Mouse (Mus musculus) NIH3T3 (cell line): Measurements from ENCODE around the gene Adam8.
A peak's percentile ranks its signal among the peaks of the same experiment; 100 is the strongest.

Source experiments
- DNase-seq: peaks from one replicate; pipeline ENCODE4 v3.0.0-alpha.2; 2012; ENCODE audit warnings: low read depth

Gene Adam8

DNA sequence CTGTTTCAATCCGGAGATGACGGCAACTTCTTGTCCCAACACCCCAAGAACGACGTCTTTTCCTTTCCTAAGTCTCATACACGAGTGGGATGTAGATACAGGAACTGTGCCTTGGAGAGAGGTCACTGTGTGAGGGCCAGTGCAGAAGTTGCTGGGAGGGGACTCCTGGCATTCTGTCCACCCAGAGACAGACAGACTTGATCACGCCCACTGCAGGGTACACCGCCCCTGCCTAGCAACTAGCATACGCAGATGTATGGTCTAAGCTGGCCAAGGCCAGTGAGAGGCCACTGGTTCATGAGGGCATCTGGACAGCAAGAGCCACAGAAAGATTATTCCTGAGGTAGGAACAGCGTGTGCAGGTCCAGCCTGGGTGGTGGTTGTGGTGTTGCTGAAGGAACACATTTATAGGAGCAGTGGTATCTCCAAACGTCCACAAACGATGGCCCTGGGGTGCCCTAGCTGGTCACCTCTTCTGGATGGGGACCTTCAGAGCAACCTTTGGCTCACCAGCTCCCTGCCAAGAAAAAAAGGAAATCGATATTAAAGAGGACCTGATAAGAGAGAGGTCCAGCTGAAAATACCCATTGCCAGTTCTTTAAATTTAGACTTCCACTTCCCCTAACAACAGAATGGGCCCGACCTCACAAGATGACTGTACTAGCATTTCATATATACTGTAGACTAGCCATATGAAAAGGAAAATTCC is 13.2 kb downstream of the Adam8 start:
- DNase-seq, result no peak

DNA sequence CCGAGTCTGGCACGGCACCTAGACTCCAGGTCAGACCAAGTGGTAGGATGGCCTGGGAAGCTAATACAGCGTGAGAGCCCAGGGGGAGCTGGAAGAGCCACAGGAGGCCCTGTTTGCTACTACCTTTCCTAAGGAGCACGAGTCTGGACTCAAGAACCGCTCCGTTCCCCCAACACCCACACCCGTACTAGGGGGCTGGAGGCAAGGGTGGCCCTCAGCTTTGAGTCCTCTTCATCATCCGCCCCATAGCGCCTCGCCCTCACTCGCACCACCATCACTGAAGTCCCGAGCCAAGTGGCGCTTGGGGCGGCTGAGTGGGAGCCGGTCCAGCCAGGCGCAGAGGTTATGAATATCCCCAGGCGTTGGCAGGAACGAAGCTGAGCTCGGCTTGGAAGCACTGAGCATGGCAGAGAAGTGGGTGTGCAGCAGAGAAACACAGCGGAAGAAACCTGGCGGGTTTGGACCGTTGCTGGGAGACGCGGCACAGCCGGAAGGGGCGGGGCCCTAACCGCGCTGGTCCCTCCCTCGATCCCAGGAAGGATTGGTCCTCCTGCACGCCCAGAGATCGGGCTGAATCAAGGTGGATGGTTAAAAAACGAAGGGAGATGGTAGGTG is 14.0 kb downstream of the Adam8 start, which contains the start of gene 6430531B16Rik:
TSS of gene 6430531B16Rik (minus strand) at position 478 of the 615 bp plus-strand sequence.
- DNase-seq, result no peak

DNA sequence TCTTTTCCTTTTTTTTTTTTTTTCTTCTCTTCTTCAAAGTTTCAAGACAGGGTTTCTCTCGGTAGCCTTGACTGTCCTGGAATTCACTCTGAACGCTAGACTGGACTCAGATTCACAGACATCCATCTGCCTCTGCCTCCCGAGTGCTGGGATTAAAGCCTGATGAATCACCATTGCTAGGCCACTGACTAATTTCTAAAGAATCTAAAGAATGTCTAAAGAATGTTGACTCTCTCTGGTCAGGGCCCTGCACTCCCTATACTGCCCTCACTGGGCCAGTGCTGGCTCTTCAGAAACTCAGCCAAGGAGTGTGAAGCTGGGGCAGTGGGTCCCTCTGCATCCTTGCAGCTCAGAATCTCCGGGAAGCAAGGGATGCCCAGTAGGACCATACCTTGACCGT is 16.9 kb downstream of the Adam8 start:
- DNase-seq, result peak; percentile 16

DNA sequence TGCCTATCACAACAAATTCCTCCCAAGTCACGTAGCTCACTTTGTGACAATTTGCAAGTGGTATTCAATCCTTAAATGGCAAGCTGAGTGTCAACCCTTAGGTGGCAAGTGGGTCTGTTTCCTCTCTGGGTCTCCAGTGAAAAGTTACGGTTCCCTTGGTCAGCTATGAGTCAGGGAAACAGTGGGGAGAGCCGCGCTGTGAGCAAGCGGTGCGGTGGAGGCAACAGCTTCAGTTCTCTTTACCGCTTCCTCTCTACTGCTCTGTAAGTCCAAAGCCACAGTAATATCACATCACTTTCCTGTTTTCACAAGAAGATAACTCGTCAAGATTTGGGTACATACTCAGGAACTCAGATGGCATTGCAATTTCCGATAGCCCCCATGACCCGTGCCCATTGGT is 18.1 kb downstream of the Adam8 start:
- no peak for DNase-seq

DNA sequence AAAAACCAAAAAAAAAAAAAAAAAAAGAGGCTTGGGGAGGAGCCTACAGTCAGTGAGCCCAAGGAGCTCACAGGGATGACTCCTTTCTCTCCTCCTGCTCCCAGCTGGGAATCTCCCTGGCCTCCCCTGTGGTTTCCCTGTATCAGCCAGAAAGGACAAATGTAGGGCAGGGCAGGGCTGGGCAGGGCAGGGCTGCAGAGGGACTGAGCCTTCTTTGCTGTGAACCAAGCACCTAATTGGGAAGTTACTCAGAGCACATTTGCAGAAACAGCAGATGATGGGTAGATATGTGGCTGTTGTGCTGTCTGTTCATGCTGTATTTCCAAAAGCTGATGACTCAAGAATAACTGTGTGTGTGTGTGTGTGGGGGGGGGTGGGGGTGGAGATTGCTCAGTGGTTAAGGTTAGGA is 19.4 kb downstream of the Adam8 start:
- DNase-seq, result peak; percentile 64

DNA sequence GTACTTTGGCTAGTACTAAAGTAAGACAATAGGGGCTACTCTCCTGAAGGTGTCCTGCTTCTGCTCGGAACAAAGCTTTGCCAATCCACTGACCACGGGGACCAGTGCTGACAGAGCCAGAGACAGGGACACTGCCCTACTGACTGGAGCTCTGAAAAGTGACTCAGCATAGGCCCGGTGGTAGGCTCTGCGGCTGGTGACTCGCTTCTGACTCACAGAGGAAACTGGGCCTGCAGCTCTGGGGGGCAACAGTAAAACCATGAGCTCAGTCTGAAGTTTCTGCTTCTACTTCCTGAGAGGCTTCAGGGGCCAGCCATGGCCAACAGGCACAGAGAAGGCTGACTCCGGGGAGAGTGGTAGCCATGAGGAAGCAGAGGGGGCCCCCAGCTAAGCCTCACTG is 20.9 kb downstream of the Adam8 start:
- peak; percentile 84 for DNase-seq

DNA sequence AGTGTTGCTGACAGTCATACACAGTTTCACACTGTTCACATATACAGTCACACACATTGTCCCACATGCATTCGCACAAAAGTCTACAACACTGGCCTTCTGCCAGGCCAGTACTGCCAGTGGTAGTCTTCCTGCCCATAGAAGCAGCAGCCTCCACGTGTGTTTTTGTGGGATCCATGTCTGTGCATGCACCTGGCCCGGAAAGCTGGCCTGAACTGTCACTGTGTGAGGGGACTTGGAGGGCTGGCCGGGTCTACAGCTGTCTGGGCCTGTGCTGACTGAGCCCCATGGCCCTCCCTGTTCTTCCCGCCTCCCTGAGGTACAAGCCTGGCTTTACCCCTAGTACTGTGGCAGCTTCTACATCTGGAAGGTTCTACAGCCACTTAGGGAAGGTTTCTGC is 21.4 kb downstream of the Adam8 start:
- DNase-seq, result peak; percentile 37

DNA sequence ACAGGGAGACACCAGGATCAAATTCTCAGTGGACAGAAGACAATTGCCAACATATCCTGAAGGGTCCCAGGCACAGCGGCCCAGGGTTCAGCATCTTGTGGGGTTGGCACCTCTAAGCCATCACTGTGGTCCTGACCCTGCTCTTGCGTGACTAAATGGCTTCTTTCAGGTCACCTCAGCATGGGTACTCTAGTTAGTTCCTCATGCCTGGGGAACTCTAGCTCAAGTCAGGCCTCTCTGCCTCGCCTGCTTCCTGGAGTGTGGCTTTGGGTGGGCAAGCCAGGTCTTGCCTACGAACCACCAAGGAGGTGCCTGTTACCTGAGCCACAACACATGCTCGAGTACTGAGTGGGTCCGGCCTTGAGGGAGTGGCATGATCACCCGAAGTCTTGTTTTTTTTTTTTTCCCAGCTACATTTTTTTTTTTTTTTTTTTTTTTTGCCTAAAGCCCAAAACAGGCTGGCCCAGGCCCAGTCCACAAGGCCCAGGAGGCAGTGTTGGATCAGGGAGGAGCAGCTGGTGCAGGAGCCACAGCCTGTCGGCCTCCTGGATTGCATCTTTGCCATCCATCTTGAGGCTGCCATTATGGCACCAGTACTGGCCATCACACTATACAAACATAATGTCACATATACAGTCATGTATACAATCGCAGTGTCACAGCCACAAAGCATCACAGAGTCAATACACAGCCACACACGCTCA is 22.0 kb downstream of the Adam8 start:
- DNase-seq, result peak; percentile 64

DNA sequence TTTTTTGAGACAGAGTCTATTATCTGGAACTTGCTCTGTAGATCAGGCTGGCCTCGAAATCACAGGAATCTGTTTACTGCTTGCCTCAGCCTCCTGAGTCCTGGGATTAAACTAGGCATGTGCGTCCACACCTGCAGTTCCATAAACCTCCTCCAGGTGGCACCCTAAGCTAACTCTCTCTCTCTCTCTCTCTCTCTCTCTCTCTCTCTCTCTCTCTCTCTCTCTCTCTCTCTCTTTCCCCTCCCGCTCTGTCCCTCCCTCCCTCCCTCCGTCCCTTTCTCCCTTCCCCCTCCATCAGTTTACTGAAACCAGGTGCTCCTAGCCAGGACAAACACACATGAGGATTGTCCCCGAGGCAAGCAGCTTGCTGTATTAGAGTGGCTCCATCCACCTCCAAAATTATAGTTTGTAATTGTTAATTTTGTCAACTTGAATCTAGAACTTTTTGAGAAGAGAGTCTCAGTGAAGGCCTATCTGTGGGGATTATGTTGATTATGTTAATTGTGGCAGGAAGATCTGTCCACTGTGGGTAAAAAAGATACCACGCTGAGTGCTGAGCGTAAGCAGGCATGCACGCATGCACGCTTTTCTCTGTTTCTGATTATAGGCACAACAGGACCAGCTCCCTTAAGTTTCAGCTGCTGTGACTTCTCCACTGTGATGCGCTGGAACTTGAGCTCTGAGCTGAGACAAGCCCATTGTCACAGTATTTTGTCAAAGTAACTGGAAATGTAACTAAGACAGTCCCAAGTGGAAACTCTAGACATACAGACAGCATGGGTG is 22.8 kb downstream of the Adam8 start:
- DNase-seq, result peak; percentile 91

DNA sequence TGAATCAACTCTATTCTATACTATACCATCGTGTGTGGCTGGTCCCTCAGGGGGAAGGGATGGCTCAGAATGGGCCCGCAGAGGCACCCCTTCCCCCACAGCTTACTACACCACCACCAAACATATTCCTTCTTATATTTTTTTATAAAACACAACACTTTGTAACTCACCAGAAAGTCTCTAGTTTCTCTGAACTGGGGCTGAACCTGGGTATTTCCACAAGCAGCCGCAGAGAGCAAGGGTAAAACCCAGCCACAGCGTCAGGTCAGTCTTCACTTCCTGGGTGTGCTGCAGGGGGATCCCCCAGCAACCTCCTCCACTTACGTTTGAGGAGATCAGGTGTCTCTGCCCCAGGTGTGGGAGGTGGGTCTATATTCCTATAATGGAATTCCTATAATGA is 23.9 kb downstream of the Adam8 start:
- no peak for DNase-seq

DNA sequence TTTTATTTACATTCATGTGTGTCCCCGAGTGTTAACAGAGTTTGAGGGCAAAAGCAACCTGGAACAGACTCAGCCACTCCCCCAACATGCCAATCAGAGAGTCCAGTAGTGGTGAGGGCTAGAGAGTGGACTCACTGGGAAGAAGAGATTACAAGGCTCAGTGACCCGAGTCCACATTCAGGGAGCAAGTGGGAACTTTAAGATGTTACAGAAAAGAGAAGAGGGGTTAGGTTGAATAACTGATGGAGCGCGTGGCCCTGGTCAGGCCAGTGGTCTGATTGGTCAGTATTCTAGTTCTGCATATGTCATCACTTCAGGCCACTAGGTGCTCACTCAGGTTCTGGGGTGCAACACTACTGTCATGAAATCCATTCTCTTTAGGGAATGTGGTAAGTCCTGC is 25.2 kb downstream of the Adam8 start:
- DNase-seq, result no peak

DNA sequence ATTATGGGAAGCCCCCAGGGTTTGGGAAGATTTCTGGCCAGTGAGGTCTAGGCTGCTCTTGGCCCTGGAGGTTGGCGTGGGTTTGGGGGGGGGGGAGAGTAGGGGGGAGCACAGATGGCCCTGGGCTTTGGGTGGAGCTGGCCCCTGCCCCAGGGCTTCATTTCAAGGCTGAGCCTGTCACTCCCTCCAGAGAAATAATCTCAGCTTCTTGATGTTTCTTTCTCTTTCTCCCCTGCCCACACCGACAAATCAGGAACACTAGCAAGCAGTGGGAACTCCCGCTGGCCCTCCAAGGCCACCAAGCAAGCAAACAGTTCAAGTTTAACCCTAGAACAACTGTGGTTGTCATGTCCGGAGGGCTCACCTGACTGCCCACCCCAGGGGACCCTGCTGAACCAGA is 28.5 kb downstream of the Adam8 start:
- DNase-seq, result no peak

DNA sequence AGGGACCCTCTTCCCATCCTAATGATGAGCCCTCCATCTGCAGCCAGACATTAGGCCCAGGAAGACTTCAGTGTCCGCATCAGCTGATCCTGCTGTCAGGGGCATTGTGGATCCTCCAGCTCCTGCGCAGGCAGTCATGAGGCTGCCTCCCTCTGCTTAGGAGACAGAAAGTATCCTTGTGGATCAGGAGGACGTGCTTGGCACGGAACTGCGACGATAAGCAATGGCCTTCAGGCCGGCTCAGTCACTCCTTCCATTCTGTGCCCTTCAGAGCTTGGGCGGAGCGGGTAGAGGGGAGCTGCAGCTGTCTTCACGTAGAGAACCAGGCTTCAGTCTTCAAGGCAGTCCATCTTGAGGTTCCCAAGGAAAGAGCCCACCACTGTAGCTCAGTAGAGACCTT is 31.2 kb downstream of the Adam8 start:
- no peak for DNase-seq

DNA sequence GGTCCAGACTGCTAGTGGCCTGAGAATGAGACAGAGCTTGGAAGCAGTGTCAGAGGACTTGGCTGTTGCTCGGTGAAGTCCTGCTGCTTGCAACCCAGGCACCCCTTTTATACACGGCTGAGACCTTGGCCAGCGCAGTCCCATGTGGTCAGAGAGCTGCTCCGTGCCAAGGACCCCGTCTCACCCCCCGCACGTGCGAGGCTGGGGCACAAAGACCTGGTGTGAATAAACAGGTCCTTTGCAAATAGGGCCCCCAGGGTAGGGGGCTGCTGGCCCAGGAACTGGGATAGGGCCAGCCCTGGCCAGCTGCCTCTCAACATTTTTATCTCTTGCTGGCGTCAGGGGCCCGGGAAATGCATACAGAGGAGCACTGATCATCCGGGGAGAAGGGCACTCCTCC is 34.4 kb downstream of the Adam8 start:
- no peak for DNase-seq

DNA sequence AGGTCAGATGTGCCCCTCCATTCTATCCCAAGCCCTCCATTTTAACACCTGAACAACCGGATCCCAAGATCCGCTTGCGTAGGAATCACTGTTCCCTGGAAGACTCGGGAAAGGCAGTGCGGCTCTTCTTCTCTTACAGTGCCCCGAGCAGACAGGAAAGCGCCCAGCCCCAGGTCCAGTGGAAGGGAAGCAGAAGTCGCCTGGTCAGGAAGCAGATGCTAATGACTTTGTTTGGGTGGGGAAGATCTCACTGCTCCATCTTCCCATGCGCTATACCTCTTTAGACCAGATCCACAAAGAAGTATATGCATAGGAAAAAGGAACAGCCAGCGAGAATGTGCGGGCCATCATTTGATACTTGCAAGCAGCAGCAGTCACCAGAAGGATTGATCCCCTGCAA is 34.9 kb downstream of the Adam8 start:
- no peak for DNase-seq

DNA sequence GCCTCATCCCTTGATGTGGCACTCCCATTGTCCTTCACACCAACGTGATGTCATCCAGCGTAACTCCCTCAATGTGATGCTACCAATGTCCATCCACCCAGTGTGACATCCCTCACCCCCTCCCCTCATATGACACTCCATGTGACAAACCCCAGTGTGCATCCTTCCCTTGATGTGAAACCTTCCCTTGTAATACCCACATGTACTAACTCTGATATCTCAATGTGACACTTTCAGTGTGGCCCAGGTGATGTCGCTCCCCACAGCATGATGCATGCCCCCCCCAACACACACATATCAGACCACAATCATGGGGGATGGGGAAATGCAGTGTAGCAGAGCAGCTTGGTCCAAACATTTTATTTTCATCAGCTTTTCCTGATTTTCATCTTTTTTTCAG is 35.7 kb downstream of the Adam8 start:
- no peak for DNase-seq

DNA sequence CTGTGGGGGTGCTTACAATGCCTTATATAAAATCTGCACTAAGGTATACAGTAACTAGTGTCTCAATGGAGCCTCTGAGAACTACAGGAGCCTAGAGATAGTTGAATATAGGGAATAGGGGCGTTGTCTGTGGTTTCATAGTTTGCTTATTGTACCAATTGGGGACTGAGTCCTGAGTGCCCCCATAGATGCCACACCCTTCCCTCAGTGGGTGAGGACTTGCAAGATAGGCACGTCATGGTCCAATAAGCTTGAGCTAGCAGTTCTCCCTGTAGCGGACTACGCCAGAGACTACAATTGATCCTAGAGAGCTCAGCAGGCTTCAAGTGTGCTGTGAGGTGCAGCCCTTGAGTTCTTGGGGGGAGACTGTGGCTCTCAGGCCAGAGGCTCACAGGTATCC is 36.9 kb downstream of the Adam8 start:
- no peak for DNase-seq

DNA sequence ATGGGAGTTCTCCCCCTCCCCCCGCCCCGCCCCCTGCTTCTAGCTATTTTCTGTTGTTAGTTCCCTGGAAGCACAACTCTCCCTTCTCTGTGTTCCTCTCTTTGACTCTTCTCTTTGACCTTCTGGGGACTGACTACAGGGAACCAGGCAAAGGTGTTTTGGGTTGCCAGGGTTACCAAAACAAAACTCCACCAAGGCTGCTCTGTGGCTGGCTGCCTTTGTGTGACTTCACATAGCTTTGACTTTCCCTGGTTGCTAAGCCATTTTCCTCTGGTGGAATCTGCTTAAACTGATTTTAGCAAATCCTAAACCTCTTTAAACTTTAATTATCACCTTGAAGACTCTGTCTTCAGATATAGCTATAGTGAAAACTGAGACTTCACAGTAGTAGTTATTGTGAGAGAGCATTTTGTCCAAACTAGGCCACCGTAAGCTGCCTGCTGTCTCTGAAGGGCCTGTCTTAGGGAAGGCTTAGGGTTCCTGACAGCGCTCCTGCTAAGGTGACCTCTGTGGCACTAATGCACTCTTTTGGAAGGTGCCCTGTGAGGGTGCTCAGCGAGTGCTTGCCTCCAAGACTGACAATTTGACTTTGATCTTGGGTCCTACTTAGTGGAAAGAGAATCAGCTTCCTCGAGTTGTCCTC is 40.2 kb downstream of the Adam8 start:
- no peak for DNase-seq

DNA sequence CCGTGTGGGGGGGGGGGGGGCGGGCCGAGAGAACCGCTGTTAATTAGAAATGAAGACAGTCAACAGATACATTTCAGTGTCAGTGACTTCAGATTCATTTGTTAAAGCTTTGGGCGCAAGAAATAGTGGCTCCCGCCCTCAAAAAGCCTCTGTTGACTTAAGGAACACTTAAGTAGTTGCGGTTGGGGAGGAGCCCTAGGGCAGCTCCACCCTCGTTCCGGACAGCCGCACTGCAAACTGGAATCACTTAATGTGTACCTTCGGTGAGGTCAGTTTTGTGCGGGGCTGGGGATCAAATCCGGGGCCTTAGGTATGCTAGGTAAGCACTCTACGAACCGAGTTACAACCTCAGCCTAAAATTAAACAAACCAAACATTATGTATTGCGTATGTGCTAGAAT is 41.3 kb downstream of the Adam8 start:
- peak; percentile 53 for DNase-seq

DNA sequence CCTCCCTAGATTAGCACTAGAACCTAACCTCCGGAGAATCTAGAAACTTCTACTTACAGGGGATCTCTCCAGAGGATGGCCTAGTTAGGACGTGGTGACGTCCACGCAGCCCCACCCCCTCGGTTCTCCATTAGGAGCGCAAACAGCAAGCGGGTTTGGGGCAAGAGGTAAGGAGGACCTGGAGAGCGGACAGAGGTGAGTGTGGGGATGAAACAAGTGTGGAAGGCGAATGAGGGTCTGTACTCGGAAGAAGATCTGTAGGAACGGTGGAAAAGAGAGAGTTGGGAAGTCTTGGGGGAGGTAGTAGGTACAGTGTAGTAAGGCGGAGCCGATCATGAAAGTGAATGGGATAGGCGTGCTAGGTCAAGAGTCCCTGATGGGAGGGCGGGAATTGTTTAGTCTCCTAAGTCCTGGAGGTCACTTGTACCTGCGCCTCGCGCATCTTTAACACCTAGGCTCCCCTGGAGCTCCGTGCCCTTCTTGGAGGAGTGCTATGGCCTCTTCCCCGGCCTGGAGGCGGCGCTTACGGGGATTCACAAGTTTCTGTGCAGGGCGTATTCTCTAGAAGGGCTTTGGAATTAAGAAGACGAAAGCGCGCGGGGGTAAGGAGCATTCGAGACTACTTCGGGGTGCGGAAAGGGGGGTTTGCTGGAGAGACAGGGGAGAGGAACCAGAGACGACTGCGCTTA is 41.9 kb downstream of the Adam8 start:
- peak; percentile 78 for DNase-seq

DNA sequence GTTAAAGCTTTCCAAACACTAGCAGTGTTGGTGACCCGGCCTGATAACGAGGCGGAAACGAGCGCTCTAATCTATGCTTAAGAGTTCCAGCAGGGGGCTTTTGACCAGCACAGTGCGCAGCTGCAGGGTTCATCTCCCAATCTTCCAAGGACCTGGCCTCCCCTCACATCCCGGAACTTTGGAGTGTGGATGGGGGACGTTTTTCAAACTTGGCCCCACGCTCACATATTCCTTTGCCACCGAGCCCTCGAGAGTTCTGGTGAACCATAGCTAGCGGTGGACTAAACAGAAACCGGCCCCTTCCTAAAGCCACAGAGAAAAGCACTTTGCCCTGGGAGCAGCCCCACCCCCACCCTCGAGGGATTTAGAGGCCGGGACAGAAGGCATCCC is 42.5 kb downstream of the Adam8 start:
- DNase-seq, result peak; percentile 76

DNA sequence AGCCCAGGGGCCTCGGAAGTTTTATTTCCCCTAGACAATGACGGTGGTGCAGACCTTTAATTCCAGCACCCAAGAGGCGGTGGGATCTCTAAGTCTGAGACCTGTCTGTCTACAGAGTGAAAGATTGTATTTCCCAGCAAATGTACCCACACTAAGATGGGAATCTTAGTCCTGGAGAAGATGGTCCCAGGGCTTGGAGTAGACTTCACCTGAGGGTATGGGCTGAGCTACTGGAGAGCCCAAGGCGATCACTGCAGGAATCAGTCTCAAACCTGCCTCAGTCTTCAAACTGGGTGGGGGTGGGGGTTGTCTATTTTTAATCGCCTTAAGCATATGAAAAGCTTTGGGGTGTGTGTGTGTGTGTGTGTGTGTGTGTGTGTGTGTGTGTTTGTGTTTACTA is 46.3 kb downstream of the Adam8 start:
- no peak for DNase-seq
